Mouse (Mus musculus) forebrain, embryonic 11.5 days (tissue): ENCODE data around the gene Tmem274. TPM values are rescaled to one million over a fixed set of nuclear protein-coding genes. Genes with fewer than 3 reads are reported as not detected.

Source experiments
- ATAC-seq: fragments of 200-750 bp; cut with Nextera tagmentation; replicated peaks from 2 replicates; pipeline ENCODE4 v1.8.0; 2017; ENCODE audit warnings: moderate TSS enrichment; ENCODE audit not compliant: low FRiP score
- DNase-seq: peaks from one replicate; pipeline ENCODE4 v3.0.0-alpha.2; 2017; ENCODE audit warnings: low spot score
- H3K27ac ChIP-seq: fragments of 300-500 bp; sonication (generic); 2 replicates; pipeline ENCODE4 v1.5.1; 2014; ENCODE audit warnings: low read depth, low read length
- H3K27me3 ChIP-seq: fragments of 300-500 bp; sonication (generic); 2 replicates; pipeline ENCODE4 v1.6.1; 2014; ENCODE audit warnings: mild to moderate bottlenecking, low read length, mixed read lengths; ENCODE audit not compliant: control insufficient read depth, insufficient read depth
- H3K36me3 ChIP-seq: fragments of 300-500 bp; sonication (generic); 2 replicates; pipeline ENCODE4 v1.6.1; 2014; ENCODE audit warnings: mild to moderate bottlenecking, low read length, moderate library complexity, mixed read lengths; ENCODE audit not compliant: control insufficient read depth, insufficient read depth
- H3K4me1 ChIP-seq: fragments of 300-500 bp; sonication (generic); replicated peaks from 2 replicates; pipeline ENCODE4 v1.6.1; 2014; ENCODE audit warnings: low read length, mixed read lengths; ENCODE audit not compliant: control insufficient read depth, insufficient read depth
- H3K4me2 ChIP-seq: fragments of 300-500 bp; sonication (generic); 2 replicates; pipeline ENCODE4 v1.6.1; 2014; ENCODE audit warnings: low read depth, mild to moderate bottlenecking, low read length, moderate library complexity, mixed read lengths; ENCODE audit not compliant: severe bottlenecking
- H3K4me3 ChIP-seq: fragments of 300-500 bp; sonication (generic); 2 replicates; pipeline ENCODE4 v1.5.1; 2014; ENCODE audit warnings: low read depth, low read length
- H3K9ac ChIP-seq: fragments of 300-500 bp; sonication (generic); 2 replicates; pipeline ENCODE4 v1.6.1; 2014; ENCODE audit warnings: low read length
- H3K9me3 ChIP-seq: fragments of 300-500 bp; sonication (generic); 2 replicates; pipeline ENCODE4 v1.6.1; 2016; ENCODE audit warnings: low read length, mixed read lengths; ENCODE audit not compliant: control insufficient read depth
- WGBS: fragments of 180-500 bp; shearing (Covaris S2); extraction: QIAGEN DNeasy Blood & Tissue Kit; methylation state at CpG from one replicate; pipeline ENCODE4 v1.1.7; 2014; 5-methylcytosine and 5-hydroxymethylcytosine counted together
- polyA plus RNA-seq: library from polyadenylated mRNA; unstranded; fragments of >200 nt; fragmentation: Nextera tagmentation; extraction: Ambion mirVana; gene quantifications from 2 replicates; pipeline ENCODE4 v1.2.1, GENCODE M21; 2014

Tmem274 gene
- polyA plus RNA-seq, 1 experiment from 2014 or later: 0.99 TPM

DNA sequence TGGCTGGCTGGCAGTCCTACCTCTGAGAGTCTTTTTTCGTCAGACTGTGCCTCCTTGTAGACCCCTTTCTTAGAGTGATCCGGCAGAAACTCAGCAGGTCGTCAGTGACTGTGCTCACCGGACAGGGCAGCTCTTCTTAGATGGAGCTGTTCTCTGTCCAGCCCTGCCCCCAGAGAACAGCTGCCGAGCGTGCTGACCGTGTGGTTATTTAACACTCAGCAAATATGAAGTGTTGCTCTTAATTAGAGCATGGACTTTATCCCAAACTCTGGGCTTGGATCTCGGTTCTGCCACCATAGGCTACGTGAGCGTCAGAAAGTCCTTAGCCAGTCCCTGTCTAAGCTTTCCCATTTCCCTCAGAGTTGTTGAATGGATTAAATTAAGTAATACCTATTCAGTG is 44.1 kb downstream of the Tmem274 start:
- ATAC-seq (no peak), DNase-seq (no peak)
- 75% methylated on average over 10 of the region's 10 CpGs for WGBS
- H3K4me3 ChIP-seq: no peak overlapping the region
- H3K27me3 ChIP-seq: no peaks in the 10 kb centered on the region
- H3K27ac ChIP-seq: no peak overlapping the region
- H3K36me3 ChIP-seq: no peaks in the 10 kb centered on the region
- no peak overlapping the region for H3K4me2 ChIP-seq
- no peaks in the 10 kb centered on the region for H3K9me3 ChIP-seq
- peaks cover 13% of the 10 kb centered on the region for H3K4me1 ChIP-seq
- H3K9ac ChIP-seq: no peak overlapping the region

DNA sequence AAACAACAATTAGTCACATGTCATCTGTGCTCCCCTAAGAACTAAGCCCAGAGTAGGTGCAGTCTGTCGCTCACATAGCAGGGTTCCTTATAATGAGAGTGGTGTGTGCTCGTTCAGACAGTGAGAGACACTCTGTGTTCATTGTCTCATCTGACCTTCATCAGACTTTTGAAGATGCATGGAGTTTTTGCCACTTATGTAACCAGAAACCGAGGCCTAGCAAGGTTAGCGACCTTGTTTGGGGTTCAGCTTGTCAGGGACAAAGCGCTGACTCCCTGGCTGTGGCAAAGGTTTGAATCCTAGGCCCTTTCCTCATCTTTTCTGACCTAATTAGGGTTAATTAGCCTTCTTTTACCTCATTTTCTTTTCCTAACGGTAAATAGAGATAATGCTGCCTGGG is 46.8 kb downstream of the Tmem274 start:
- no peaks in the 10 kb centered on the region for H3K27me3 ChIP-seq
- DNase-seq (no peak), ATAC-seq (no peak)
- H3K9me3 ChIP-seq: no peaks in the 10 kb centered on the region
- H3K9ac ChIP-seq: no peak overlapping the region
- WGBS: 48% methylated on average over 6 of the region's 6 CpGs
- H3K4me3 ChIP-seq: no peak overlapping the region
- no peak overlapping the region for H3K27ac ChIP-seq
- H3K36me3 ChIP-seq: no peaks in the 10 kb centered on the region
- H3K4me2 ChIP-seq: no peak overlapping the region
- H3K4me1 ChIP-seq: peaks cover 9% of the 10 kb centered on the region

DNA sequence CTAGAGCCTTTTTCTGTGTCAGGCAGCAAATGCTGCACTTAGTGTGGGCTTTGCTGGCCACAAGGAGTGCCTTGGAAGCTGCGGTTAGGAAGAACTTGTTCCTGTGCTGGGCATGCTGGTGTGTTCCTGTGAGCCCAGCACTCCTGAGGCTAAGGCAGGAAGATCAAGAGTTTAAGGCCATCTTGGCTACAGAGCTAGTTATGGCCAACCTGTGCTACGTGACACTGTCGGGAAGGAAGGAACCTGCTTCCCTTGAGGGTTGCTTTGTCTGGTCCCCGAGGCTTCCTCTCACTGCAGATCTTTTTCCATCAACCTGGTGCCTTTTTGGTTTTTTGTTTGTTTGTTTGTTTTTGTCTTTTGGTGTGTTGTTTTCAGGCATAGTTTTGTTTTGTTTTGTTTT is 48.0 kb downstream of the Tmem274 start:
- no peak overlapping the region for H3K27ac ChIP-seq
- no peak for ATAC-seq

DNA sequence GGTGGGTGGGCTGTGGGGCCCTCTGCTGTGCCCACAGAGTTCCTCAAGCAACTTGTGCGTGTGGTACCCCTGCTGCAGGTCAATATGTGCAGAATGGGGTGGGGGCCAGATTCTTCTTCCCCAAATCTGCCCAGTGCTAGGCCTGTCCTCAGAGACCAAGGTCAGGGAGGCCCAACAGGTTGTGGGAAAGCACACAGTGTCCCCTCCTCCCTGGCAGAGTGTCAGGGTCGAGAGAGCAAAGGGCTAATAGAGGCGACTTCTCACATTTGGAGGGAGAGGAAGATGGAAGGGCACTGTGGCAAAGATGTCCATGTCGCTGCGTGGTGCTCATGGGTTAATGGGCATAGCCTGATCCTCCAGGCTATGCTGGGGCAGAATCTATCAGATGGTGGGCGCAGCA is 48.6 kb downstream of the Tmem274 start:
- no peaks in the 10 kb centered on the region for H3K9me3 ChIP-seq
- H3K36me3 ChIP-seq: no peaks in the 10 kb centered on the region
- no peak overlapping the region for H3K4me2 ChIP-seq
- no peak overlapping the region for H3K9ac ChIP-seq
- no peaks in the 10 kb centered on the region for H3K27me3 ChIP-seq
- no peak overlapping the region for H3K27ac ChIP-seq
- peaks cover 5% of the 10 kb centered on the region for H3K4me1 ChIP-seq
- DNase-seq (no peak), ATAC-seq (no peak)
- H3K4me3 ChIP-seq: no peak overlapping the region
- WGBS: 69% methylated on average over 6 of the region's 6 CpGs

More for the DNA sequence above, 48.0 kb downstream of the Tmem274 start:
- H3K27me3 ChIP-seq: no peaks in the 10 kb centered on the region
- H3K36me3 ChIP-seq: no peaks in the 10 kb centered on the region
- no peaks in the 10 kb centered on the region for H3K9me3 ChIP-seq
- no peak overlapping the region for H3K4me2 ChIP-seq
- no peak overlapping the region for H3K9ac ChIP-seq
- WGBS: 95% methylated on average over 4 of the region's 4 CpGs
- H3K4me1 ChIP-seq: peaks cover 5% of the 10 kb centered on the region
- no peak for DNase-seq
- no peak overlapping the region for H3K4me3 ChIP-seq

DNA sequence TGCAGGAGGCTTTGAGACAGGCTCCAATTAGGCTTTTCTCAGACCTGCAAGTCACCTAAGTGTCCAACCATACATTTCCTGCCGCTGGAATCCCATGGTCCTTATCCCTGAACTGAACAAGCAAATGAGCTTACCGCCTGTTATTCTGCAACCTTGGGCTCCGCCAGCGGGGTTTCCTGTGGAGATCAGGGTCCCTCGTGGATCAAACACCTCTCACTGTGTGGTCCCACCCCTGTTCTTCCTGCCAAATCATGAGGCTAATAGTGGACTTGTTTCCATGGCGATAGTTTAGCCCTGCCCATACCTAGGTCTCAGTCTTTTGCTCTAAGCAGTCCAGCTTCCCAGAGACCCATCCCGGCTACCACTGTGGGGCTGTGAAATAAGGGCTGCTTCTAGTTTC is 49.2 kb downstream of the Tmem274 start:
- H3K27ac ChIP-seq: no peak overlapping the region
- peaks cover 5% of the 10 kb centered on the region for H3K4me1 ChIP-seq
- 0 out of 2 replicates have a peak, but pooled peaks have one; percentile 44 for ATAC-seq
- no peak overlapping the region for H3K4me2 ChIP-seq
- H3K4me3 ChIP-seq: no peak overlapping the region
- no peak overlapping the region for H3K9ac ChIP-seq
- no peak for DNase-seq
- no peaks in the 10 kb centered on the region for H3K27me3 ChIP-seq
- WGBS: 31% methylated on average over 7 of the region's 7 CpGs
- no peaks in the 10 kb centered on the region for H3K36me3 ChIP-seq
- no peaks in the 10 kb centered on the region for H3K9me3 ChIP-seq

DNA sequence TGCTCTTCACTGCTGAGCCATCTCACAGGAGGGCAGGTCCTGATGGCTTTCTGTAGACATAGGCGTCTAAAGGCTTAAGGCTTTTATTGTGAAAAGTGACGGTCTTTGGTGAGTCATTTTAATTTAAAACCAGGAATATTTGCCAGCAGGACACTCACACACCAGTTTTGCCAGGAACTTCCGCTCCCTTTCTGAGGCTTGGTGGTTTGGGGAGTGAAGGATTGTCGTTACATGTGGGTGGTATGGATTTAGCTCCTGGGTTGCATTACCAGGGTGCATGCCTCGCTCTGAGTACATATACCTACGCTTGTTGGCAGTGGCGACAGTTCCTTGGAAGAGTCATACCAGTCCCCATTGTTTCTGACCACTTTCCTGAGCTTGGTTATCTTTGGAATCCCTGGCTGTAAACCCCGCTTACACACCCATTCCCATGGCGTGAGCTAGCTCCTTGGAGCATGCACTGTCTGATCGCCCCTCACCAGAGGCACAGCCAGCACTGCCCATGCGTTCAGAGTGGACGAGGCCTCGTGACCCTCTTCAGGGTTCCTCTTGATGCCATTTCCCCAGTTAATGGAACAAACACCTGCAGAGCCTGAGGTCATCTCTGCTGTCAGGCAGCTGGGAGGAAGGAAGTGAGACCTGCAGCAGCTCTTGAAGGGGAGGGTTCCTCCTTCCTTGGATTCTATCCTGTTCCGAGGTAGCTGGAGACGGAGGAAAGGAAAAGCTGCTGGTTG is 50.6 kb downstream of the Tmem274 start:
- Histone ChIP-seq H3K4me3 (no peak overlapping the region), H3K9me3 (no peaks in the 10 kb centered on the region), H3K27ac (no peak overlapping the region), H3K9ac (no peak overlapping the region), H3K4me1 (peaks cover 5% of the 10 kb centered on the region), H3K27me3 (no peaks in the 10 kb centered on the region), H3K36me3 (no peaks in the 10 kb centered on the region), H3K4me2 (no peak overlapping the region)
- DNase-seq (no peak), ATAC-seq (no peak)
- 85% methylated on average over 15 of the region's 15 CpGs for WGBS

DNA sequence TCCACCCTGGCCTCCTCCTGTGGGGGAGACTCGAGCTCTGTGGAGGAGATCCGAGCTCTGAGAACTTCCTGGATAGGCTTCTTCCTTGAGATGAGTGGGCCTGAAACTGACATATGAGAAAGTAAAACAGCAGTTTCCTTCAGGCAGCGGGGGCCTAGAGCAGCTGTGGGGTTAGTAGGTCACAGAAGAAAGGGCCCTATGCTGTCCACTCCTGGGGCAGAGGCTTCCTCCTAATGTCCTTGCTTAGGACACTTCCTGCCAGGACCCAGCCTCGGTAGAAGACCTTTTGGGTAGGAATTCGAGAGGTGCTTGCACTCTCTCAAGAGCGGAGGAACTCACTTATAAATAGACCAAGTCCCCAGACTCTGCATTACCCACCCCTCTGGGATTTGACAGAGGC is 52.5 kb downstream of the Tmem274 start:
- ATAC-seq: no peak
- 87% methylated on average over 6 of the region's 6 CpGs for WGBS

More for the DNA sequence above, 52.5 kb downstream of the Tmem274 start:
- no peak for DNase-seq
- no peak overlapping the region for H3K4me3 ChIP-seq
- H3K4me2 ChIP-seq: no peak overlapping the region
- peaks cover 2% of the 10 kb centered on the region for H3K4me1 ChIP-seq
- no peaks in the 10 kb centered on the region for H3K9me3 ChIP-seq
- no peak overlapping the region for H3K9ac ChIP-seq
- no peak overlapping the region for H3K27ac ChIP-seq
- H3K36me3 ChIP-seq: no peaks in the 10 kb centered on the region
- no peaks in the 10 kb centered on the region for H3K27me3 ChIP-seq

Other genes with a start within 250 kb of the Tmem274 start
- gene Kif1b, start 169.7 kb upstream of the Tmem274 start, polyA plus RNA-seq: 93.3 and 96.4 TPM in 2 replicates
- gene Ube4b, start 50.6 kb upstream of the Tmem274 start, polyA plus RNA-seq: 67.0 and 70.6 TPM in 2 replicates
- not detected in 2 replicates for gene Rbp7, start 22.4 kb upstream of the Tmem274 start, polyA plus RNA-seq
- gene Nmnat1, start 7.8 kb downstream of the Tmem274 start, polyA plus RNA-seq: 17.3 and 19.5 TPM in 2 replicates
- gene Lzic, start 7.9 kb downstream of the Tmem274 start, polyA plus RNA-seq: 55.6 and 57.6 TPM in 2 replicates
- 71.7 and 72.1 TPM in 2 replicates for gene Ctnnbip1, start 40.9 kb downstream of the Tmem274 start, polyA plus RNA-seq
- 48.1 and 48.4 TPM in 2 replicates for gene Clstn1, start 109.1 kb downstream of the Tmem274 start, polyA plus RNA-seq
- 6.3 and 7.0 TPM in 2 replicates for gene Pik3cd, start 225.2 kb downstream of the Tmem274 start, polyA plus RNA-seq